Mouse (Mus musculus) CH12.LX (cell line): ENCODE results near the gene Acadvl.

Source experiments
- CHD1 ChIP-seq: IDR thresholded peaks from 2 replicates; pipeline ENCODE4 v1.6.1; 2012; ENCODE audit warnings: low read depth, low read length, improper control_type of control experiment, inconsistent platforms
- CTCF ChIP-seq, 2 experiments: IDR thresholded peaks in 1 of 2; conservative IDR thresholded peaks in 1 of 2; 2 replicates each; pipeline ENCODE4 v1.5.1; 2011 to 2012; ENCODE audit warnings: low read depth in 2 of 2, low read length in 2 of 2, improper control_type of control experiment in 1 of 2, inconsistent platforms in 1 of 2, mild to moderate bottlenecking in 1 of 2, moderate library complexity in 1 of 2
- EP300 ChIP-seq: IDR thresholded peaks from 2 replicates; pipeline ENCODE4 v1.6.1; 2011; ENCODE audit warnings: low read length, improper control_type of control experiment
- IRF4 ChIP-seq: IDR thresholded peaks from 2 replicates; pipeline ENCODE4 v1.6.1; 2014; ENCODE audit warnings: low read depth, mild to moderate bottlenecking, inconsistent platforms, low read length, improper control_type of control experiment
- JUND ChIP-seq: conservative IDR thresholded peaks from 2 replicates; pipeline ENCODE4 v1.6.1; 2011; ENCODE audit warnings: low read depth, low read length, improper control_type of control experiment
- POLR2AphosphoS2 ChIP-seq: IDR thresholded peaks from 2 replicates; pipeline ENCODE4 v1.6.1; 2011; ENCODE audit warnings: low read depth, low read length, improper control_type of control experiment
- USF1 ChIP-seq: IDR thresholded peaks from 2 replicates; pipeline ENCODE4 v1.6.1; 2014; ENCODE audit warnings: low read depth, mild to moderate bottlenecking, inconsistent platforms, low read length, improper control_type of control experiment

DNA sequence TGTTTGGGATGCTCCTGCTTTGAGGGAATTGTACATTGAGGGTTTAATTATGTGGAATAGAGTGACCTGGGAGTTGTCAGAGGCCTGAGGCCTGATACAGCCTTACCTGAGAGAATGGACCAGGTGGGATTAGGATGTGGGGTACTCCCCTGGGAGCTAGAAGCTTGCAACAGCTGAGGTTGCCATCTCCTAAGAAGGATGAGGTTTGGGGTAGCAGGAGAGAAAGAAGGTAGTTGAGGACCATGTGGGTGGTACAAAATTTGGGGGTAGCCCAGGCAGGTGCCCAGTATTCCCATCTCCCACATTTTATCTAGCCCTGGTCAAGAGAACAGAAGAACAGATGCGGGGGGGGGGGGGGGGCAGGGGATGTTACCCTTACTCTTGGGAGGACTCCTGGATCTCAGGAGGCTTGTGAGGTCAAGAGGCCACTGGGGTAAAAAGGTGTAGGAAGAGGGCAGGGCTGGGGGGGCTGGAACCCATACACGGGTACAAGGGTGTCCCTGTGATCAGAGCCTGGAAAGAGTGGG, 4.3 kb upstream of the Acadvl start:
- TF ChIP-seq EP300 (no peak), IRF4 (no peak), CHD1 (no peak), POLR2AphosphoS2 (no peak), CTCF (conservative IDR thresholded peaks at IDR 0.05 in 1 of 2, IDR thresholded peaks at IDR 0.05 in 1 of 2; ENCODE audit: low read depth in 2 of 2, low read length in 2 of 2) (no peak), USF1 (no peak), JUND (no peak)
